Mouse (Mus musculus) WW6 (cell line): ENCODE data around the gene Phtf1.

Source experiments
- DNase-seq: peaks from one replicate; pipeline ENCODE4 v3.0.0-alpha.2; 2013; ENCODE audit warnings: low read depth, low spot score

Gene Phtf1

DNA sequence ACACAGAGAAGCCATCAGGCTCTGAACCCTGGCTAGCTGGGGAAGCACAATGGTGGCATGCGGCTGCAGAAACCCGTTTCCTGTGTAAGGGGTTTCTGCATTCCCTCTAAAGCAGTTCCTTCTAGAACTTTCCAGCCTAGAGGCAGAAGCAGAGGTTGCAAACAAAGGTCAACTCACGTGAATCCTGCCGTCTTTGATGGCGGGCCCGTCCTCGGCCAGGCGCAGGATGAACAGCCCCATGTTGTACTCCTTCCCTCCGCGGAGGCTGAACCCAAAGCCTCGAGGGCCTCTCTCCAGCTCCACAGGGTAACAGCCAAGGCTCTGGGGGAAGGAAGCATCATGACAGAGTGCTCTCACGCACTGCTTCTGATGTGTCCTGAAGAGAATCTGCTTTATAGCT, 52.2 kb downstream of the Phtf1 start:
- no peak for DNase-seq

DNA sequence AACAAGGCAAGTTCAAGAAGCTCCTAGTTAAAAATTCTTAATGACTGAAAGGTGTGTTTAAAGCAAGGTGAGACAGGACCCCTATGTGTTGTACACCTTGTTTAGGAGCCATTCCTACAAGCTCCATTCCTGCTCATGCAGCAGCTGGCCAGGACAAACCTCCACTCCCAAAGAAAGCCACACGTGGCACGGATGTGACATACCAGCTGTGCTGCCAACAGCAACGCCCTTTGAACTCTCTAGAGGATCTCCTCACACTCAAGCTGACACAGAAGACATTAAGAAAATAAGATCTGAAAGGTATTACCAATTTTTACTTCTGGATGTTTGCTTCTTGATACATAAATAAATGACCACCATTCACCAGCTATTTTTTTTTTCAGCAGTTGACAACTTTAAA, 59.0 kb downstream of the Phtf1 start:
- DNase-seq = no peak

DNA sequence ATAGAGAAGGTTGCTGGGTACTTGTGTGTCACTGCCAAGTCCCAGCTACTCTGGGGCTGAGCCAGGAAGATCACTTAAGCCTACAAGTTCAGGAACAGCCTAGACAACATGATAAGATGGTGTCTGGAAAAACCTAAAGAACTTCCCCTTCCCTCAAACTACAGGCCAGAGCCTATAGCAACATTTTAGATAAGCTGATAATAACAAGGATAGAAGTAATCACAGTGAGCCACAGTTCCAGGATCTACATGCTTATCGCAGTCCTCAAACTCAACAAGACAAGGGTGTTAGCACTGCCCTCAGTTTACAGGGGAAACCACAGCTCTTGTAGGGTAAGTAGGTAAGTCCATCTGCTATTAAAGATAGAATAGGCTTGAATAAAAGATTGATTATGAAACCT, 64.2 kb downstream of the Phtf1 start:
- DNase-seq = no peak

DNA sequence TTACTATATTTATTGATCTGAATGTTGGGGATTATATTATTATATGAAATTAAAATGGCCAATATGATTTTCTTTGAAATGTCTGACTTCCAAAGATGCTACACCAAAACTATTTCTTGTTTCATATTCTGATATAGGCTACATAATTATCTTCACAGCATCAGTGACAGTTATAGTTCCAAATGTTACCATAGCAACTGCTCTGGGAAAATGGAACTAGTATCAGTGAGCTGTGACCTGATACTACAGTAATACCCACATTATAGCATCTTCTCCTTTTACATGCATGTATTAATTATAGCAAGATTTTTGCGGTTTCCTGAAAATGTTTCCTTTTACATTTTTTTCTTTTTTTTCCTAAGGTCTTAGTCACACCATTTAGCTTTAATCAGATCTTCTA, 64.8 kb downstream of the Phtf1 start:
- no peak for DNase-seq

DNA sequence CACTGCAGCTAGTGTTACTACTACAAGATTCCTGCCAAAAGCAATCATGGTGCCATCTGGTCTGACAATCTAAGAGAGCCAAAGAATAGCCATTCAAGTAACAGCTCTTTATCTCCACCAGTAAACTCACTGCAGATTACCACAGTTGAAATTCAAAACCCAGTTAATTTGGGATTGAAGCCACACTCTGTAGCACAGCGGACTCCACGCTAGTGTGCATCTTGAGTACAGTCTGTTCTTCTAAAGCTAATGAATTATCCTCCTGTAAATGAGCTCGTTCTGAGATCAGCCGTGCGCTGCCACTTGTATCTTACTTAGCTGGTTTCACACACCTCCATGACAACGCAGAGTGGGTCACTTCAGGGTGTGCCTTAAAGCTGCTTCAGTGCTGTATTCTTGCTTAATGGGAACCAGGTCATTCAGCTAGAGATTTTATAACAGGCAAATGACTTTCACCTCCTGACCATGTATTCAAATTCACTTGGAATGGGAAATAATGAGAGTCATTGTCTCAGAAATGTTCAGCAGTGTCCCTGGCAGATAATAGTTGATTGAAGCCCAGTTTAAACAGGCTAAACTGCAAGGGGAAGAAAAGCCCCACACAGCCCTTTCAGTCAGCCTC, 91.2 kb downstream of the Phtf1 start:
- DNase-seq = no peak

DNA sequence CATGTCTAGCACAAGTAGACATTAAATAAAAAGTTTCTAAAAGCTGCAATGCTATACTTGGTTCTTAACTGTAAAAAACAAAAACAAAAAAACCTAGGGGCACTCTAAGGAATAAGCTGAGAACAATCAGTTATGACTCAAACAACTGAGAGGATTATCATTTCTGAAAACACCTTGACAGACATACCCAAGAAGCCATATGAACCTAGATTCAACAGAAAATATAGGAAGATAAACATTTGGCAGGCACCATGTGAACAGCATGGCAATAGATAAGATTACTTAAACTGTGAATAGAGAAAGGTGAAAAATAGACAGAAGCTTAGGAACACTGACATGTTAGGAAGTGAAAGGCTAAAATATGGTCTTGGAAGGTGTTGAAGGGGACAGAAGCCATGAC, 101.5 kb downstream of the Phtf1 start:
- DNase-seq = no peak
